Mouse (Mus musculus) neural tube, embryonic 10.5 days (tissue): ENCODE results near the gene Tas2r144.
A peak's percentile ranks its signal among the peaks of the same experiment; 100 is the strongest.

Experiments
- DNase-seq: peaks from one replicate; pipeline ENCODE4 v3.0.0-alpha.2; 2017; ENCODE audit warnings: low spot score; ENCODE audit errors: extremely low spot score

Gene Tas2r144

DNA sequence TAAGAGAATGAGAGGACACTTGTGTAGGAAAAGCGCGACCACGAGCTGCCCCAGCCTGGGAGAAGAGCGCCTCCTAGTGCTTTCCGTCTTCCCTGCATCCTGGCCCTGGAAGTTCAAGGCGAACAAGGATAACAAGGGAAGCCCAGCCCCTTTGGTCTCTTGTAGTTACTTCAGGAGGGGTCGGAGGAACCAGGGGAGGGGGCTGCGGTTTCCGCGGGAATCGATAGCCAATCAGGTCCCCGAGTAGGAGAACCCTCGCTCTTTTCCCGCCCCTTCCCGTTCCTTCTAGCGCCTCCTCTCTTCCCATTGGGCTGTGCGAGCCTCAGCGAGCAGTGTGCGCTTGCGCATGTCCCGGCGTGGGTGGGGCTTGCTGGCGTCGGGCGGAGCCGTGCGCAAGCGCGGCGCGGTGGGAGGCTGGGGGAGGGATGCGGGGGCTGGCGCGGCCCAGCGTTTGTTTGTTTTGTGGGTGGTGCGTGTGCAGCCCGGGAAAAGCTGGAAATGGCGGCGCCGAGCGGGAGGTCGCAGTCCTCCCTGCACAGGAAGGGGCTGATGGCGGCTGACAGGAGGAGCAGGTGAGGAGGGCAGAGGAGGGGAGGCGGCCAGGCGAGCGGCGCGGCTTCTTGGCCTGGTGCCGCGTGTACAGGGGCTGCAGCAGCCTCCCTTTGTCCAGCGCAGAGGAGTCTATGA is 49.6 kb downstream of the Tas2r144 start, which contains the start of gene Casp2:
Casp2 (plus strand) TSS at position 360 of the 687 bp plus-strand sequence.
- DNase-seq = peak; percentile 97
